Mouse (Mus musculus): Measurements from ENCODE around the gene Limk2. TPM values are rescaled to one million over a fixed set of nuclear protein-coding genes. Genes with fewer than 3 reads are reported as not detected.

Limk2 gene
- polyA plus RNA-seq, 1 experiment from 2014 or later: 193 TPM

DNA sequence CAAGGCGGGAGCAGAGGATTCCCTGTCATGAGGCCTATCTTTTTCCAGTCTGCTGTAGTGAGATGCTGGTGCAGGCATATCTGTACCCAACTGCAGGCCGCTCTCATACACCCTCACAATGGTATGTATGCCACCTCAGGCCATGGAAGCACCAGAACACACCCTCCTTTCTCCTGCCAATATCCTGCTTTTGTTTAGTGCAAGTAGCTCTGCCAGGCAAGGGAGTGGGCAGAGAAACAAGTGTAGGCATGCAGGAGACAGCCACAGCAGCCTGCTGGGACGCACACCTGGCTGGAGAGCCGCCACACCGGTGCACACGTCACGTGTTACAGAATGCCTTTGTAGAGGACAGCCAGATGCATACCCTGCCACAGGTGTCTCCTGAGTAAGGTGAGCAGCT, 42.6 kb downstream of the Limk2 start:
- no peak overlapping the region for H3K27ac ChIP-seq
- WGBS: 94% methylated on average over 7 of the region's 7 CpGs

DNA sequence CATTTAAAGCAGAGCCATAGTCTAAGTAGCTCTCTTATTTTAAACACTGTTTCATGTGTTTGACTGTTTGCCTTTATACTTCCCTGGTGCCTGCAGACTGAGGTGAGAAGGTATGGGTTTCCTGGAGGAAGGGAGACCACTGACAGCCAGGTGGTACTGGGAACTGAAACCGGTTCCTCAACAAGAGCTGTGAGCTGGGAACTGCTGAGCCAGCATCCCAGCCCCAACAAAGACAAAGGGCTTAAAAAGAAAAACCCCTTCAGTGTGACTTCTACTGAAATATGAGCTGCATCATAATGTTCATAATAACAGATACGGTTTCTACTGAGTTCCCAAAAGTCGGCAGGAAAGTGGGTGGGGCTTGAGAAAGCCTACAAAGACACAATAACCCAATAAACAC, 46.1 kb downstream of the Limk2 start:
- H3K4me2 ChIP-seq: no peak overlapping the region
- H3K27ac ChIP-seq: no peak overlapping the region
- H3K4me3 ChIP-seq: no peak overlapping the region
- peaks cover 12% of the 10 kb centered on the region for H3K36me3 ChIP-seq (replicated peaks)
- H3K9ac ChIP-seq: no peak overlapping the region
- ATAC-seq (replicated peaks): no peak
- no peaks in the 10 kb centered on the region for H3K27me3 ChIP-seq (replicated peaks)
- 85% methylated on average over 3 of the region's 3 CpGs for WGBS
- H3K4me1 ChIP-seq: peaks cover 7% of the 10 kb centered on the region; the same call in 1 of the 2 replicates
- H3K9me3 ChIP-seq: no peaks in the 10 kb centered on the region

More for the DNA sequence above, 42.6 kb downstream of the Limk2 start:
- no peak for ATAC-seq (replicated peaks)
- Histone ChIP-seq H3K9me3 (no peaks in the 10 kb centered on the region), H3K4me2 (no peak overlapping the region), H3K9ac (no peak overlapping the region), H3K36me3 (replicated peaks) (no peaks in the 10 kb centered on the region), H3K27me3 (replicated peaks) (no peaks in the 10 kb centered on the region), H3K4me3 (no peak overlapping the region), H3K4me1 (peaks cover 39% of the 10 kb centered on the region)

DNA sequence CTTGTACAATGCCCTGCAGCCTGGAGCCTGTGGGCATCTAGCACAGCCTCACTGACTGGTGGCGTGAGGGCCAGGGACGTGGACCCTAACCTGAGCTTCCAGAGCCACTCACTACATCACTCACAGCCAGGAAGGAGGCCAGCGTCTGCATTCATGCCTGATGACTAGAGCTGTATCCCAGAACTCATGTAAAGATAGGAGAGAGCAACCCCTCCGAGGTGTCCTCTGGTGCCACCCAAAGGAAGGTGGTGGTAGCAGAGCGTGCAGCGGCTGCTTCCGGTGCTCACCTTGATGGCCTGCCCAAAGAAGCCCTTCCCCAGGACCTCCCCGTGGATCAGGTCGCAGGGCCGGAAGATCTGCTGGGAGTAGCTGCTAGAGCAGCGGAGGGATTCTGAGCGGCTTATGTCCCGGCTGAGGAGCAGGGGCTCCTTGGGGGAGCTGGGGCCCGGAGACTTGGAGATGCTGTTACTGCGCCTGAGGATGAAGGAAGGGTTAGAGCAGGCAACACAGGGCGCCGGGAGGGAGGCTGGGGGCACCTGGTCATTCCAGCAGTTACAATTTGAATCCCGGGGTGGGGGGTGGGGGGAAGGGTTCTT, 55.9 kb downstream of the Limk2 start:
- Histone ChIP-seq H3K27ac (no peak overlapping the region), H3K9me3 (no peaks in the 10 kb centered on the region), H3K4me2 (no peak overlapping the region), H3K27me3 (replicated peaks) (no peaks in the 10 kb centered on the region), H3K4me3 (no peak overlapping the region), H3K4me1 (no peaks in the 10 kb centered on the region), H3K36me3 (replicated peaks) (peaks cover 64% of the 10 kb centered on the region), H3K9ac (no peak overlapping the region)
- no peak for ATAC-seq (replicated peaks)
- 44% methylated on average over 18 of the region's 18 CpGs for WGBS

DNA sequence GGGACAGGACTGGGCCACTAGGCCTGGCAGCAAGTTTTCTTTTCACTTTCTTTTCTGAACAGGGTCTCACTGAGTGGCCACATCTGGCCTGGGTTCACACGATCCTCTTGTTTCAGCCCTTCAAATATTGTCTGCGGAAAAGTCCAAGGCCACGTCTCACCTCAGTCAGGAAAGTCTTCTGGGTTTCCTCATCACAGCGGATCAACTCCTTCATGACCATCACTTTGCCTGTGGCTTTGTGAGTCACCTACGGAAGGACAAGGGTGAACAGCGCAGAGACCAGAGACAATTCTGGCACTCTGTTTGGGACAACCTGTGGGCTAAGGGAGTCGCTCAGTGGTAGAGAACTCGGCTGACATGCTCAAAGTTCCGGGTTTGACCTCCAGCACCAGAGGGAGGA, 56.9 kb downstream of the Limk2 start:
- no peaks in the 10 kb centered on the region for H3K9me3 ChIP-seq
- peaks cover 6% of the 10 kb centered on the region; the same call in 1 of the 2 replicates for H3K4me1 ChIP-seq
- H3K9ac ChIP-seq: no peak overlapping the region
- no peak overlapping the region for H3K27ac ChIP-seq
- H3K4me3 ChIP-seq: no peak overlapping the region
- WGBS: 93% methylated on average over 9 of the region's 9 CpGs
- no peak for ATAC-seq (replicated peaks)
- no peaks in the 10 kb centered on the region for H3K27me3 ChIP-seq (replicated peaks)
- H3K36me3 ChIP-seq (replicated peaks): peaks cover 62% of the 10 kb centered on the region
- no peak overlapping the region for H3K4me2 ChIP-seq

DNA sequence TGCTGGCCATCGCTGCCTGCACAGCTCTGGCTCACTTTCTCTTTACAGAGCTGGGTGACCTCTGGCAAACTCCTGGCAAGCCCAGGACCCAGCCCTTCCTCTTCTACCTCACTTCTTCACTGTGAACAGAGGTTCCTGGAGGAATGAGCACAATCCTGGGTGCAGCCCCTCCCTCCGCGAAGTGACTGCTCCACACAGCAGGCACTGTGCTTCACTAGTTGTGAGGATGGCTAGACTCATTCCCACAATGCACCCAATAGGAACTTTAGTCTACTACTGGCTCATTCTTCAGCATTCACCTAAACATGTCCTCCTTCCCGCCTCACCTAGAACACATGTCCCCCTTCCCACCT, 59.7 kb downstream of the Limk2 start:
- 88% methylated on average over 4 of the region's 4 CpGs for WGBS
- Histone ChIP-seq H3K4me3 (no peak overlapping the region), H3K9ac (no peak overlapping the region), H3K27ac (no peak overlapping the region), H3K27me3 (replicated peaks) (no peaks in the 10 kb centered on the region), H3K36me3 (replicated peaks) (peaks cover 61% of the 10 kb centered on the region), H3K9me3 (no peaks in the 10 kb centered on the region), H3K4me1 (peaks cover 6% of the 10 kb centered on the region; the same call in 1 of the 2 replicates), H3K4me2 (no peak overlapping the region)
- no peak for ATAC-seq (replicated peaks)

DNA sequence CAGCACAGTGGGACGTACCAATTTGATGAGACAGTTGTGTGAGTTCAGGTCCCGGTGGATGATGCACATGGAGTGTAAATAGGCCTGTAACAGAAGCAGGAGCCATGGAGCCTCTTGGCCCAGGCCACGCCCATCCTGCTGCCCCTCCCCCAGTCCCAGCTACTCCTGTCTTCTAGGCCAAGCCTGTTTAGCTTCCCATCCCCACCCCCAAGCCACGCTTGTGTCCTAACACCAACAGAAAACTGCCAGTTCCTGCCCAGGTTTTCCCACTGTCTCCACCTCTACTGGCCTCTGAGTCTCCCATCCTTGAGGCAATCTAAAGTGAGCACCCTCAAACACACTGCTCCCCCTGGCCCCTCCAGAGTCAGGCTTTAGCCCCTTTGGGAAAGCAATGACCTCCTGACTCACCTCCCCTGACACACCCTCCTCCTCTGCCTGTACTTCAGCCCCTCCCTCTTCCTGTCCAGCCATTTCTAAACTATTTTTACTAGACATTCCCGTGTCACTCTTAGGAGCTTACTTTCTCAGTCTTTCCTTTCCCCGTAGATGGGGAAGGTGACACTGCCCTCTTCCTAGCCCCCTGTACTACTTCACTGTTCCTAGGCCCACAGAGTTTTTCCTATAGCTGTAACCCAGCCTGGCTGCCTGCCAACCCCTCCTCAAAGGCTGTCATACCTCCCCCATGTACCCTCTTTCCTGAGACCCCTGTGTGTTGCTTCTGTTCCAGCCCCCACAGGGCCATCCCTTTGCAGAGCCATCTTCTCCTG, 60.2 kb downstream of the Limk2 start:
- no peak overlapping the region for H3K4me3 ChIP-seq
- no peak overlapping the region for H3K9ac ChIP-seq
- no peak for ATAC-seq (replicated peaks)
- no peaks in the 10 kb centered on the region for H3K27me3 ChIP-seq (replicated peaks)
- H3K36me3 ChIP-seq (replicated peaks): peaks cover 61% of the 10 kb centered on the region
- H3K4me2 ChIP-seq: no peak overlapping the region
- H3K27ac ChIP-seq: no peak overlapping the region
- H3K9me3 ChIP-seq: no peaks in the 10 kb centered on the region
- H3K4me1 ChIP-seq: peaks cover 6% of the 10 kb centered on the region; the same call in 1 of the 2 replicates
- WGBS: 37% methylated on average over 6 of the region's 6 CpGs

DNA sequence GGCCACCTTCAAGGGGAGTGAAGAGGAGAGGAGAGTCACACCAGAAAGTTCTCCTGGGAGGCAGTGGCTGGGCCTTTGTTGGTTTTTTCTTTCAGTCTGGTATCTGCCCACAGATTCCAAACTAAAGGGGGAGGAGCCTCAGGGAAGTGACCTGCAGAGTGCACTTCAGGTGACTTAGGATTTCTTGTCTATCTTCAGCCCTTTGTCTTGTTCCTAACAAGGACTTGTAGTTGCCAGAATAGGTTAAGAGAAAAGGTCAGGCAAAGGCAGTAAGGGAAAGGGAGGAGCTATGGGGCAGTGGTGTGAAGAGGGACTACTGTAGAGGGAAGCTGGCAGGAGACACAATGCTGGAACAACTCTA, 61.2 kb downstream of the Limk2 start:
- H3K27ac ChIP-seq: peak overlapping the region; percentile 51; the same call in 1 of the 2 replicates

DNA sequence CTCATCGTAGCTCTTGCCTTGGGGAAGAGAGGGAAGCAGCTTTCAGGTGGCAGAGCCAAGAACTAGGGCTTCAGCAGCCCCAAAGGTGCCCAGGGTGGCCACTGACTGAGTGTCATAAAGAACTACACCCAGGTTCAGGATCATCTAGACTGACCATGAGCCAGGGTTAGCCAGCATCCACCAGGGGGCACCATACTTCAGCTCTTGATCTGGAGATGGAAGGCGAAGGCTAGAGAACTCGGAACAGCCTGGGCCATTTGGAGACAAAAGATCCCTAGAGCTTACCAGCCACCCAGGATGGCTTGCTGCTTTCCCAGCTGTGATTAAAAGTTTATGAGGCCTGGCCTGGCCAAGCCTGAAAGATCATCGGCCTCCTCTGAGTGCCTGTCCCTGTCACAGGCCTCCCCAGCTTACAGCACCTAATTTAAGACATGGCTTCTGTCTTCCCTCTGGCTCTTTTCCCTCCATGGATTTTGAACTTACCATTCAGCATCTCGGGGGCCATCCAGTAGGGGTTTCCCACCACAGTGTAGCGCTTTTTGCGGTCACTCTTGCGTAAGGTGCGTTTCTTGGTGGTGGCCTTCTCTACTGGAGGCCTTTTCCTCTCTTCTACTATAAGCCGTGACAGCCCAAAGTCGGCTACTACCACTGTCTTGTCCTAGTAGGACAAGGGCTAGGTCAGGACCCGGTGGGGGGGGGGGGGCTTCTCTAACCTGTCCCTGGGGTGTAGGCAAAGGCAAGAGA, 61.7 kb downstream of the Limk2 start:
- ATAC-seq (replicated peaks): peak; percentile 59
- Histone ChIP-seq H3K27me3 (replicated peaks) (no peaks in the 10 kb centered on the region), H3K9ac (no peak overlapping the region), H3K4me2 (no peak overlapping the region), H3K9me3 (no peaks in the 10 kb centered on the region), H3K27ac (peak overlapping the region; percentile 51), H3K36me3 (replicated peaks) (peaks cover 53% of the 10 kb centered on the region), H3K4me1 (peaks cover 6% of the 10 kb centered on the region; the same call in 1 of the 2 replicates), H3K4me3 (no peak overlapping the region)
- 56% methylated on average over 12 of the region's 12 CpGs for WGBS

More for the DNA sequence above, 61.2 kb downstream of the Limk2 start:
- no peaks in the 10 kb centered on the region for H3K9me3 ChIP-seq
- H3K4me1 ChIP-seq: peaks cover 6% of the 10 kb centered on the region; the same call in 1 of the 2 replicates
- H3K36me3 ChIP-seq (replicated peaks): peaks cover 55% of the 10 kb centered on the region
- no peak overlapping the region for H3K4me3 ChIP-seq
- ATAC-seq (replicated peaks): no peak
- no peak overlapping the region for H3K9ac ChIP-seq
- H3K27me3 ChIP-seq (replicated peaks): no peaks in the 10 kb centered on the region
- H3K4me2 ChIP-seq: no peak overlapping the region

DNA sequence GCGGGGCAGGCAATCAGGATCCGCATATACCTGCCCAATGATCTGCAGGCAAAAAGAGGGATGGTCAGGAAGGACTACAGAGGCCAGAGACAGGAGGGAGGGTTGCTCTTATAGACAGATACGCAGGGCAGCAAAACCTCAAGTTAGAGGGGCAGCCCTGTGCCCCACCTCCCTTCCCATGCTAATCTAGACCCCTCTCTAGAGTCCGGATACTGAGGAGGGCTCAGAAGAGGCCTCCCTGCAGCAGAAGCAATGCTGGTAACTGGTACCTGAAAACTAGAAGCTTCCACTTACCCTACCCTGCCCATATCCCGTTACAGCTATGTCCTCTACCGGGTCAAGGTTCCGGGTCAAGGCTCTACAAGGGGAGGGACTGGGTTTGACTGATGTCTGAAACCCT, 62.6 kb downstream of the Limk2 start:
- Histone ChIP-seq H3K9ac (no peak overlapping the region), H3K4me1 (peaks cover 6% of the 10 kb centered on the region; the same call in 1 of the 2 replicates), H3K4me2 (no peak overlapping the region), H3K27me3 (replicated peaks) (no peaks in the 10 kb centered on the region), H3K4me3 (no peak overlapping the region), H3K36me3 (replicated peaks) (peaks cover 56% of the 10 kb centered on the region), H3K9me3 (no peaks in the 10 kb centered on the region), H3K27ac (no peak overlapping the region)
- ATAC-seq (replicated peaks): no peak
- 92% methylated on average over 7 of the region's 7 CpGs for WGBS

DNA sequence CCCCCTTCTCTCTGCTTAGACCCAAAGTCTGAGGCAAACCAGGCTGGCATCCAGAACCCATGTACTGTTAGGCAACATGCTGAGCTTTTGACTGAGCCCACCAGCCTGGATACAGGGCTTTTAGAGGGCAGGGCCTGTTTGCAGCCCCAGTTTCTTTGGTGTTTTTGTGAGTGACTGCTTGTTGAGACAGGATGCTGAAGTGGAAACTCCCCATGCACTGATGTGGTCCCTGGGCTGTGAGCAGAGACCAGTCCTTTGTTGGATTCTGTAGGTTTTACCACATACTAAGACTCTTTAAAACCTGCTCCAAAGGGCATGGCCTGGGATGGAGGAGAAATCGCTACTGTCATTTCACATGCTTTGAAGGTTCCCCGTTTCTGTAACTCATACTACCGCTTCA, 64.1 kb downstream of the Limk2 start:
- no peak overlapping the region for H3K4me2 ChIP-seq
- peaks cover 6% of the 10 kb centered on the region; the same call in 1 of the 2 replicates for H3K4me1 ChIP-seq
- no peaks in the 10 kb centered on the region for H3K27me3 ChIP-seq (replicated peaks)
- H3K9ac ChIP-seq: no peak overlapping the region
- H3K9me3 ChIP-seq: no peaks in the 10 kb centered on the region
- H3K4me3 ChIP-seq: no peak overlapping the region
- no peak overlapping the region for H3K27ac ChIP-seq
- peaks cover 47% of the 10 kb centered on the region for H3K36me3 ChIP-seq (replicated peaks)
- no peak for ATAC-seq (replicated peaks)
- WGBS: 82% methylated on average over 3 of the region's 3 CpGs

DNA sequence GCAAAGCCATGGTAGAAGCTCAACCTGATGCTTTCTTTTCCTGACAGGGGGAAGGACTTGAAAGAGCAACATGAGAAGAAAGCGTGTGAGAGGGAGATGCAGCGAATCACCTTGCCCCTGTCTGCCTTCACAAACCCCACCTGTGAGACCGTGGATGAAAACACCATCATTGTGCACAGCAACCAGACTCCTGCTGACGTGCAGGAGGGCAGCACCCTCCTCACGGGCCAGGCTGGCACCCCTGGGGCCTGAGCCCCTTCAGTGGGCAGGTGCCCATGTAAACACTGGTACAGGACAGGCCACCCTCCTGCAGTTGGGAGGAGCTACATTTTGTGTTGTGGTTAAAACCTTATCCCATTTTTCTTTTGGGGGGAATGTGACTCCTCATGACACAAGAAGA, 67.5 kb downstream of the Limk2 start:
- no peak for ATAC-seq (replicated peaks)
- WGBS: 86% methylated on average over 5 of the region's 5 CpGs
- peaks cover 39% of the 10 kb centered on the region for H3K36me3 ChIP-seq (replicated peaks)
- H3K9ac ChIP-seq: no peak overlapping the region
- no peak overlapping the region for H3K4me3 ChIP-seq
- H3K27ac ChIP-seq: no peak overlapping the region
- peaks cover 14% of the 10 kb centered on the region for H3K4me1 ChIP-seq
- no peaks in the 10 kb centered on the region for H3K9me3 ChIP-seq
- H3K4me2 ChIP-seq: no peak overlapping the region
- H3K27me3 ChIP-seq (replicated peaks): no peaks in the 10 kb centered on the region

DNA sequence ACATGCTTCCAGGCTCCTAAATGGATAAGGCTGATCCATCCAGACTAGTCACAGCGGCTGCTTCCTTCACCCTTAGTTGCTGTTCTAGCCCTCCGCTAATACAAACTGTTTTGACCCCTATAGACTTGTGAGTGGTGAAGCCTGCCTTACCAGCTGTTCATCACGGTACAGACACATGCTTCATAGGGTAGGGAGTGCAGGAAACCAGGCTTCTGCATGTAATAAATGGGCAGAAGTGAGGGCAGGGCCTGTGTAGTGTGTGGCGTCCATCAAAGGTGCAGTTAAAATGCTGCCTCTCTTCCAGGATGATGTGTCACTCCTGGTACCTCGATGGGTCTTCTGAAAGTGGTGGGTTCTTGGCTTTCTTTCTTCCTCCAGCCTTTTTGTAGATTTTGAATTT, 71.0 kb downstream of the Limk2 start:
- Histone ChIP-seq H3K27ac (peak overlapping the region; percentile 65), H3K4me3 (no peak overlapping the region), H3K9ac (0 out of 2 replicates have a peak overlapping the region, but pooled peaks have one; percentile 15), H3K4me1 (peaks cover 17% of the 10 kb centered on the region), H3K36me3 (replicated peaks) (peaks cover 20% of the 10 kb centered on the region), H3K27me3 (replicated peaks) (no peaks in the 10 kb centered on the region), H3K4me2 (no peak overlapping the region), H3K9me3 (no peaks in the 10 kb centered on the region)
- 46% methylated on average over 5 of the region's 5 CpGs for WGBS
- no peak; the same call in 1 of the 2 replicates for ATAC-seq (replicated peaks)
